Mouse (Mus musculus): Measurements from ENCODE around the gene Twf2.

DNA sequence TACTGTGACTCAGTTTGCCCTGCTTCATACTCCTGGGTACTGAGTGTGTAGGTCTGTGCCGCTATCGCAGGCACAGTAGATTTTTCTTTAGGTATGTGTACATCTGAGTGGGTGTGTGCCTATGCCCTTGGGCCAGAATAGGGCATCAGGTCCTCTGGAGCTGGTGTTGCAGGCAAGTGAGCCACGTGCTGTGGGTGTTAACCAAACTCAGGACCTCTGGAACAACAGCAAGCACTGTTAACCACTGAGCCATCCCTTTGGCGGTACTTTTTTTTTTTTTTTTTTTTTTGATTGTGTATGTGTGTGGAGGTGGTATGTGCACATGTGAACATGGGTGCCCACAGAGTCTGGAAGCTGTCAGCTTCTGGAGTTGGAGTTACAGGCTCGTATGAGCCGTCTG lies 25.1 kb upstream of the Twf2 start:
- TF ChIP-seq CTCF (IDR thresholded peaks at IDR 0.05), result no peak
- no peak for TF ChIP-seq POLR2A (IDR thresholded peaks at IDR 0.05; ENCODE audit: insufficient read depth, low read depth, low read length)
- TF ChIP-seq EP300 (IDR thresholded peaks at IDR 0.05; ENCODE audit: insufficient read depth, low read depth, low read length), result no peak
